Mouse (Mus musculus): Measurements from ENCODE around the gene Xpot.

DNA sequence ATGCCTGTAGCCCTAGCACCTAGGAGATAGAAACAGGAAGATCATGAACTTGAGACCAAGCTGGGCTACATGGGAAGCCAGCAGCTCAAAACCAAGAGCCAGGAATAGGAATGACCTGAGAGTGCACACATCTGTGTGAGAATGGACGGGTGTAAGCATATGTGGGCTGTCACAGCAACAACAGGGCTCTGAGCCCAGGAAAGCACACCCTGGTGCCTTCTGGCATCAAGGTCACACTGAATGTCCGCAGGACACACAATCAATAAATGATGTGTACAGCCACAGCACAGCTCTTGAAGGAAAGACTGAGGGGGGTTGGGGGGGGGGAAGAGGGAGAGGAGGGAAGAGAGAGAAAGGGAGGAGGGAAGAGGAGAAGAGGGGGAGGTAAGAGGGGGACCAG is 67.9 kb downstream of the Xpot start:
- TF ChIP-seq GATA1 (IDR thresholded peaks at IDR 0.05; ENCODE audit: borderline replicate concordance, low read length) (no peak), FLI1 (IDR thresholded peaks at IDR 0.05; ENCODE audit: low read length) (no peak)
